Mouse (Mus musculus) forebrain, embryonic 16.5 days (tissue): ENCODE data around the gene 2310039H08Rik. TPM values are rescaled to one million over a fixed set of nuclear protein-coding genes. Genes with fewer than 3 reads are reported as not detected.

Experiments used
- ATAC-seq: fragments of 200-750 bp; cut with Nextera tagmentation; 2 replicates; pipeline ENCODE4 v1.8.0; 2017; ENCODE audit warnings: mild to moderate bottlenecking, moderate library complexity
- H3K27ac ChIP-seq: fragments of 300-500 bp; sonication (generic); 2 replicates; pipeline ENCODE4 v1.5.1; 2014; ENCODE audit warnings: low read length, control low read depth
- H3K27me3 ChIP-seq: fragments of 300-500 bp; sonication (generic); replicated peaks from 2 replicates; pipeline ENCODE4 v1.6.1; 2014; ENCODE audit warnings: low read length; ENCODE audit not compliant: control insufficient read depth, insufficient read depth
- H3K36me3 ChIP-seq: fragments of 300-500 bp; sonication (generic); 2 replicates; pipeline ENCODE4 v1.6.1; 2014; ENCODE audit not compliant: control insufficient read depth, insufficient read depth
- H3K4me1 ChIP-seq: fragments of 300-500 bp; sonication (generic); replicated peaks from 2 replicates; pipeline ENCODE4 v1.6.1; 2014; ENCODE audit warnings: low read length; ENCODE audit not compliant: control insufficient read depth, insufficient read depth
- H3K4me2 ChIP-seq: fragments of 300-500 bp; sonication (generic); 2 replicates; pipeline ENCODE4 v1.6.1; 2014; ENCODE audit warnings: mild to moderate bottlenecking, low read length, control low read depth
- H3K4me3 ChIP-seq: fragments of 300-500 bp; sonication (generic); replicated peaks from 2 replicates; pipeline ENCODE4 v1.5.1; 2014; ENCODE audit warnings: mild to moderate bottlenecking, low read length, control low read depth
- H3K9ac ChIP-seq: fragments of 300-500 bp; sonication (generic); replicated peaks from 2 replicates; pipeline ENCODE4 v1.6.1; 2014; ENCODE audit warnings: low read depth, low read length, control low read depth
- H3K9me3 ChIP-seq: fragments of 300-500 bp; sonication (generic); 2 replicates; pipeline ENCODE4 v1.6.1; 2016; ENCODE audit warnings: low read length; ENCODE audit not compliant: control insufficient read depth
- WGBS: fragments of 180-500 bp; shearing (Covaris S2); extraction: QIAGEN DNeasy Blood & Tissue Kit; methylation state at CpG from one replicate; pipeline ENCODE4 v1.1.7; 2014; 5-methylcytosine and 5-hydroxymethylcytosine counted together
- polyA plus RNA-seq: library from polyadenylated mRNA; unstranded; fragments of >200 nt; fragmentation: Nextera tagmentation; extraction: Ambion mirVana; gene quantifications from 2 replicates; pipeline ENCODE4 v1.2.1, GENCODE M21; 2015

The 2310039H08Rik gene
- polyA plus RNA-seq, 1 experiment from 2014 or later: 56.0 TPM

DNA sequence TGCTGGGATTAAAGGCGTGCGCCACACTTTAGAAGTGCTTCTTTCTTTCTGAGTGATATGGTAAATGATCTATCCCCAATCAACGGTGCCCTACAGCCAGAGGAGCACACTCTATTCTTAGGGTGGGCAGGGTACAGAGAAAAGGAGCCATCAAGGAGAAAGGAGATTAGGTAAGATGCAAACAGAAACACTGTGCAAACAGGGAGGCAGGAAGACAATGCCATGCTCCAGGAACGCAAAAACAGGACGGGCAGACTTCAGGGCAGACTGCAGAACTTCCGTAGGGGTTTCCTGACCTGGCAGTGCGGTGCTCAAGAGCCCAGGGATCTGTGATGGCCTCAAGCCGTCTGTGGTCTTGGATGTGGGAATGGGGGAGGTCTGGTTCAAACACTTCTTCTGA lies 41.2 kb downstream of the 2310039H08Rik start:
- Histone ChIP-seq H3K4me2 (no peak overlapping the region), H3K4me1 (no peaks in the 10 kb centered on the region; the same call in 1 of the 2 replicates), H3K36me3 (peaks cover 19% of the 10 kb centered on the region), H3K27me3 (no peaks in the 10 kb centered on the region), H3K9me3 (no peaks in the 10 kb centered on the region), H3K9ac (no peak overlapping the region), H3K4me3 (no peak overlapping the region), H3K27ac (no peak overlapping the region)
- WGBS: 88% methylated on average over 8 of the region's 8 CpGs
- ATAC-seq: no peak

GRCm38 (mm10) chr17:46814497-46814896 lies 42.1 kb downstream of the 2310039H08Rik start:
- no peak overlapping the region for H3K4me3 ChIP-seq
- H3K27ac ChIP-seq: no peak overlapping the region
- peaks cover 14% of the 10 kb centered on the region for H3K36me3 ChIP-seq
- H3K4me1 ChIP-seq: no peaks in the 10 kb centered on the region; the same call in 1 of the 2 replicates
- no peaks in the 10 kb centered on the region for H3K9me3 ChIP-seq
- H3K9ac ChIP-seq: no peak overlapping the region
- H3K27me3 ChIP-seq: no peaks in the 10 kb centered on the region
- H3K4me2 ChIP-seq: no peak overlapping the region
- ATAC-seq: no peak
- WGBS: 91% methylated on average over 6 of the region's 6 CpGs

- no peaks in the 10 kb centered on the region; the same call in 1 of the 2 replicates for H3K4me1 ChIP-seq
- no peak overlapping the region for H3K9ac ChIP-seq
- 76% methylated on average over 13 of the region's 13 CpGs for WGBS
- no peaks in the 10 kb centered on the region for H3K9me3 ChIP-seq
- peaks cover 12% of the 10 kb centered on the region for H3K36me3 ChIP-seq
- no peak for ATAC-seq
- H3K27me3 ChIP-seq: no peaks in the 10 kb centered on the region
- H3K4me3 ChIP-seq: no peak overlapping the region
- no peak overlapping the region for H3K4me2 ChIP-seq
- H3K27ac ChIP-seq: no peak overlapping the region
Observed at GRCm38 (mm10) chr17:46816306-46816705, 43.9 kb downstream of the 2310039H08Rik start.

DNA sequence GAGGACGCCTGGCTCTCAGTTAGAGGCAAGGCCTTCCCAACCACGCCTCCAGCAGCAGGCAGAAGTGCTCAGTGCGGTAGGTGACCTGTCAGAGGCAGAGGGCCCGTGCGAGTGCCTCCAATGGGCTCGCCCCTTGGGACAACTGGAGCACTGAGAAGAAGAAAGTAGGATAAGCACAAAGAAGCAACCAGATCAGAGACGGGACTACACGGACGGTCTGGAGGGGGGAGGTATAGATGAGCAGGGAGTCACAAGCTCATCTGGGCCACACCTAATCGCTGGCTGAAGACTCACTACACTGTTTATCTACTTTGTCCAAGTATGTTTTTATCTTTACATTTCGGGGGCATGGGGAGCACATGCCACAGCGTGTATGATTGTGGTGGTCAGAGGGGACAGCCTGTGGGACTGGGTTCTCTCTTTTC lies 45.3 kb downstream of the 2310039H08Rik start:
- peaks cover 10% of the 10 kb centered on the region for H3K36me3 ChIP-seq
- no peaks in the 10 kb centered on the region for H3K27me3 ChIP-seq

GRCm38 (mm10) chr17:46820628-46821027 lies 48.2 kb downstream of the 2310039H08Rik start:
- no peak for ATAC-seq
- Histone ChIP-seq H3K9me3 (no peaks in the 10 kb centered on the region), H3K9ac (no peak overlapping the region), H3K27me3 (no peaks in the 10 kb centered on the region), H3K4me2 (no peak overlapping the region), H3K36me3 (peaks cover 32% of the 10 kb centered on the region), H3K27ac (no peak overlapping the region), H3K4me1 (no peaks in the 10 kb centered on the region; the same call in 1 of the 2 replicates), H3K4me3 (no peak overlapping the region)
- WGBS: 94% methylated on average over 7 of the region's 7 CpGs

More for the DNA sequence above, 45.3 kb downstream of the 2310039H08Rik start:
- H3K4me2 ChIP-seq: no peak overlapping the region
- H3K9ac ChIP-seq: no peak overlapping the region
- H3K9me3 ChIP-seq: no peaks in the 10 kb centered on the region
- H3K4me1 ChIP-seq: no peaks in the 10 kb centered on the region; the same call in 1 of the 2 replicates
- H3K27ac ChIP-seq: no peak overlapping the region
- H3K4me3 ChIP-seq: no peak overlapping the region
- 92% methylated on average over 12 of the region's 12 CpGs for WGBS
- no peak for ATAC-seq

Other genes starting within 250 kb of the 2310039H08Rik start
- gene Cul9, start 226.2 kb upstream of the 2310039H08Rik start, polyA plus RNA-seq: 17.3 and 19.8 TPM in 2 replicates
- gene Srf, start 216.5 kb upstream of the 2310039H08Rik start, polyA plus RNA-seq: 3.4 and 3.6 TPM in 2 replicates
- gene Ptk7, start 143.1 kb upstream of the 2310039H08Rik start, polyA plus RNA-seq: 33.9 and 36.5 TPM in 2 replicates
- 42.8 and 43.9 TPM in 2 replicates for gene Klc4, start 126.6 kb upstream of the 2310039H08Rik start, polyA plus RNA-seq
- 66.1 and 74.9 TPM in 2 replicates for gene Mrpl2, start 126.4 kb upstream of the 2310039H08Rik start, polyA plus RNA-seq
- gene Cul7, start 122.3 kb upstream of the 2310039H08Rik start, polyA plus RNA-seq: 38.8 and 42.8 TPM in 2 replicates
- 47.7 and 51.1 TPM in 2 replicates for gene Rrp36, start 98.3 kb upstream of the 2310039H08Rik start, polyA plus RNA-seq
- 208 and 240 TPM in 2 replicates for gene Mea1, start 93.8 kb upstream of the 2310039H08Rik start, polyA plus RNA-seq
- 191 and 194 TPM in 2 replicates for gene Klhdc3, start 91.7 kb upstream of the 2310039H08Rik start, polyA plus RNA-seq
- 87.5 and 96.6 TPM in 2 replicates for gene Ppp2r5d, start 67.5 kb upstream of the 2310039H08Rik start, polyA plus RNA-seq
- gene Pex6, start 61.2 kb upstream of the 2310039H08Rik start, polyA plus RNA-seq: 22.7 and 24.6 TPM in 2 replicates
- gene Gnmt, start 43.5 kb upstream of the 2310039H08Rik start, polyA plus RNA-seq: 0.93 and 1.1 TPM in 2 replicates
- 61.9 and 64.5 TPM in 2 replicates for gene Cnpy3, start 20.4 kb upstream of the 2310039H08Rik start, polyA plus RNA-seq
- 0.39 TPM in 1 of 2 replicates, not detected in the other for gene Ptcra, start 8.9 kb upstream of the 2310039H08Rik start, polyA plus RNA-seq
- 107 and 115 TPM in 2 replicates for gene Rpl7l1, start 10.0 kb downstream of the 2310039H08Rik start, polyA plus RNA-seq
- 8.8 and 10.0 TPM in 2 replicates for gene Bicral, start 85.8 kb downstream of the 2310039H08Rik start, polyA plus RNA-seq
- gene Tbcc, start 118.0 kb downstream of the 2310039H08Rik start, polyA plus RNA-seq: 52.6 and 55.6 TPM in 2 replicates
- not detected in 2 replicates for gene Prph2, start 137.8 kb downstream of the 2310039H08Rik start, polyA plus RNA-seq
- gene Ubr2, start 237.9 kb downstream of the 2310039H08Rik start, polyA plus RNA-seq: 16.0 and 16.9 TPM in 2 replicates